Mouse (Mus musculus): ENCODE measurements around the gene Gm49394. TPM values are rescaled to one million over a fixed set of nuclear protein-coding genes. Genes with fewer than 3 reads are reported as not detected.
A peak's percentile ranks its signal among the peaks of the same experiment; 100 is the strongest.

The Gm49394 gene
- total RNA-seq (2014; rRNA removed), result not detected in 2 replicates
- not detected in 2 replicates for polyA plus RNA-seq (2012; rRNA removed)

DNA sequence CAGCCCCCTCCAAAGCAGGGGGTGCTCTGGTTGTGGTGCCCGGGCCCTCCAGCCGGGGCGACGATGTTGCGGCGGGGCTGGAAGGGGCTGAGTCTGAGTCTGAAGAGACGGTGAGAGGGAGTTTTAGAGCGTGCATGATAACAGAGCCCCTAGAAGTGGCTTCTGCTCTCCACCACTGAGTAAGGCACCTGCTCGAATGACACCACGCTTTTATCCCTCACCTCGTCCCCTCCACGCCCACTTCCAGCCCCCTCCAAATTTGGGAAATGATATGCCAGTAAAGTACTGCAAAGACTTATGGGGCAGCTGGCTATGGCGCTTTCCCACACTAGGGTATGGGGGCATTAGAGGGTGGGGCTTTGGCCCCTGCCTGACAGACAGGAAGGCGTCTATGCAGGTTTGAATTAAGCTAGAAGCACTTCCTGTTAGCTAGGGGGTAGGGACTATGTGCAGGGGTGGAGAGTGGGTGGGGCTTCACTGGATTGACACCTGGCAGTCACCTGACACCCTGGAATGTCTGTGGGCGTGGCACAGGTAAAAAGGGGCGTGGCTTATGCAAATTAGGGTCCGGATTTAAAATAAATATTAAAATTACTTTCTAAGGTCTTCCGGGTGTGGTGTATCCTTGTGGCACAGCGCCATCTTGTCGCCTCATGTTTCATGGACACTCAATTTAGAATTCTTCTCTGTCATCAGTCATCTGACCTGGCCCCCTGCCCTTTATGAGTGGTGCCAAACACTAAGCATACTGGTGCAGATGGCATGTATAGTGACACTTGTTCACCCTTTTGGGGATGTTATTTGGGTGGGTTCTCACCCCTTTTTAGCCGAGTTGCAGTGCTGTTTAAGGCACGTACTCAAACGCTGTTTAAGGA, at the start of gene Gm49394:
Gene Gm49394, minus strand, starts transcription at position 192 of the 875 bp plus-strand sequence.
- Histone ChIP-seq H3K9ac (ENCODE audit: low read depth, low read length) (no peak within 1 kb of the TSS), H3K79me2 (ENCODE audit: control insufficient read depth, insufficient read depth, low read length) (no peaks in the 10 kb centered on the region), H3K4me3 (ENCODE audit: insufficient read depth, low read depth, low read length) (no peak within 1 kb of the TSS), H3K27ac (replicated peaks; ENCODE audit: insufficient read depth, low read depth, low read length) (no peak within 1 kb of the TSS), H3K36me3 (ENCODE audit: control insufficient read depth, insufficient read depth, low read length) (no peaks in the 10 kb centered on the region), H3K4me1 (ENCODE audit: control insufficient read depth, insufficient read depth, low read length) (no peaks in the 10 kb centered on the region), H3K27me3 (ENCODE audit: control insufficient read depth, insufficient read depth, low read length) (peaks cover 33% of the 10 kb centered on the region)
- 82% methylated on average over 23 of the region's 23 CpGs for WGBS
- no peak for DNase-seq (ENCODE audit: extremely low read depth, low read depth, low spot score)
- TF ChIP-seq POLR2A (IDR thresholded peaks at IDR 0.05; ENCODE audit: extremely low read depth, insufficient read depth, low read length) (no peak), CTCF (IDR thresholded peaks at IDR 0.05; ENCODE audit: low read depth, low read length) (no peak)

GRCm38 (mm10) chr7:142714783-142715498, 45.2 kb upstream of the Gm49394 start:
- no peaks in the 10 kb centered on the region for H3K4me1 ChIP-seq (ENCODE audit: control insufficient read depth, insufficient read depth, low read length)
- H3K27me3 ChIP-seq (ENCODE audit: control insufficient read depth, insufficient read depth, low read length), result no peaks in the 10 kb centered on the region
- no peaks in the 10 kb centered on the region for H3K36me3 ChIP-seq (ENCODE audit: control insufficient read depth, insufficient read depth, low read length)
- no peak overlapping the region for H3K4me3 ChIP-seq (ENCODE audit: insufficient read depth, low read depth, low read length)
- WGBS, result 19% methylated on average over 8 of the region's 8 CpGs
- TF ChIP-seq CTCF (IDR thresholded peaks at IDR 0.05; ENCODE audit: low read depth, low read length) (peak; percentile 13; the same call in 1 of the 2 replicates), POLR2A (IDR thresholded peaks at IDR 0.05; ENCODE audit: extremely low read depth, insufficient read depth, low read length) (no peak)
- peak; percentile 24 for DNase-seq (ENCODE audit: extremely low read depth, low read depth, low spot score)
- no peaks in the 10 kb centered on the region for H3K79me2 ChIP-seq (ENCODE audit: control insufficient read depth, insufficient read depth, low read length)
- no peak overlapping the region for H3K27ac ChIP-seq (replicated peaks; ENCODE audit: insufficient read depth, low read depth, low read length)
- no peak overlapping the region for H3K9ac ChIP-seq (ENCODE audit: low read depth, low read length)

DNA sequence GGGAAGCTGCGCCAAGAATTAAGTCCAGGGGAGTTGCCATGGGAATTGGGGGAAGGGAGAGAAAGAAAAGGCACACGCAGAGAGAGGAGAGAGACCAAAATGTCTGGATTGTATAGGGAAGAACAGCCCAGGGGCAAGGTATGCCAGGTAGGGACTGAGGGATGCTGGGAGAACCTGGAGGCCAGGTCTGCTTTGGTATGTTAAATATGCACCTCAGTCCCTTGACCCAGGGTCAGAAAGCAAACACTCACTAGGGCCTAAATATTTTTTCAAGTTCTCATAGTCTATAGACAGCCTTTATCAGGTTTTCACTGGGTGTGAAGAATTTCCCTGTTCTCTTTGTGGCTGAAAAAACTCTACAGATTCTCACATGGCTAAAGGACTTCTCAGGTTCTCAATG, 37.1 kb upstream of the Gm49394 start:
- no peak for DNase-seq (ENCODE audit: extremely low read depth, low read depth, low spot score)
- no peaks in the 10 kb centered on the region for H3K36me3 ChIP-seq (ENCODE audit: control insufficient read depth, insufficient read depth, low read length)
- no peaks in the 10 kb centered on the region for H3K79me2 ChIP-seq (ENCODE audit: control insufficient read depth, insufficient read depth, low read length)
- no peak overlapping the region for H3K27ac ChIP-seq (replicated peaks; ENCODE audit: insufficient read depth, low read depth, low read length)
- H3K4me3 ChIP-seq (ENCODE audit: insufficient read depth, low read depth, low read length), result no peak overlapping the region
- TF ChIP-seq POLR2A (IDR thresholded peaks at IDR 0.05; ENCODE audit: extremely low read depth, insufficient read depth, low read length) (no peak), CTCF (IDR thresholded peaks at IDR 0.05; ENCODE audit: low read depth, low read length) (no peak)
- H3K9ac ChIP-seq (ENCODE audit: low read depth, low read length), result no peak overlapping the region
- H3K4me1 ChIP-seq (ENCODE audit: control insufficient read depth, insufficient read depth, low read length), result no peaks in the 10 kb centered on the region
- WGBS, result 92% methylated on average over 2 of the region's 2 CpGs
- H3K27me3 ChIP-seq (ENCODE audit: control insufficient read depth, insufficient read depth, low read length), result no peaks in the 10 kb centered on the region

DNA sequence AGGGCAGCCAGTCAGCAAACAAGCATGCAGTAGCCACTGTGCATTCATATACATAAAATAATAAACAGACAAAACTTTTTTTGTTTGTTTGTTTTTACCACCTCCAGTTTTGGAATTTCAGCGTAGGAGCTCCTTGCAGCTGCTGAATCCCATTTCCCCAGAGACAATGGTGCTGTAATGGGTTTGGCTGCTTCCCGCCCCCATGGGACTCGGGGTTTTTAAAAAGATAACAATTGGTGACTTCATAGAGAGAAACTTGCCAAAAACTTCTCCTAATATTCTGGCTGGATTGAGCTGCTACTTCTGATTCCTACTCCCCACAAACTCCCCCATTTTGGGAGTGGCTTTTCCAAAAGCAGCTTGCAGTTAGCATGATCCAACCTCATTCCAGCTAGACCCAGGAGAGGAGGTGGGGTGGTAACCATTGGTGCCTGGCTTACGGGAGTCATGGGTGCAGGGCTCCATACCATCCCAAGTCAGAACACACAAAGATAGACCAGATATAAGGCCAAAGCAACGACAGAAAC, 29.7 kb upstream of the Gm49394 start:
- WGBS, result 73% methylated on average over 5 of the region's 5 CpGs
- H3K4me3 ChIP-seq (ENCODE audit: insufficient read depth, low read depth, low read length), result no peak overlapping the region
- no peak overlapping the region for H3K27ac ChIP-seq (replicated peaks; ENCODE audit: insufficient read depth, low read depth, low read length)

DNA sequence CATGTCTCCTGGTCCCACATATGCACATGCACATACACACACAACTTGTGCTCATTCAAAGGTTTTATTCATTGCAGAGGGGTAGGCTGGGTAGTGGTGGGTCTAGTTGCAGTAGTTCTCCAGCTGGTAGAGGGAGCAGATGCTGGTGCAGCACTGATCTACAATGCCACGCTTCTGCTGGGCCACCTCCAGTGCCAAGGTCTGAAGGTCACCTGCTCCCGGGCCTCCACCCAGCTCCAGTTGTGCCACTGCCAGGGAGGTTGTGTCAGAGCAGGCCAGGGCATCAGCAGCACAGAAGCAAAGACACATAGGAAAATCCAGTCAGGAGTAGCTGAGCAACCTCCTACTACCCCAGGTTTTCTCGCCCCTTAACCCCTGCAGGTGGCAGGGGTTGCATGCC, 8.9 kb upstream of the Gm49394 start:
- Histone ChIP-seq H3K27ac (replicated peaks; ENCODE audit: insufficient read depth, low read depth, low read length) (no peak overlapping the region), H3K4me1 (ENCODE audit: control insufficient read depth, insufficient read depth, low read length) (peaks cover 1% of the 10 kb centered on the region; the same call in 1 of the 2 replicates), H3K27me3 (ENCODE audit: control insufficient read depth, insufficient read depth, low read length) (0 out of 2 replicates have a peak, but pooled peaks cover 3% of the 10 kb centered on the region), H3K9ac (ENCODE audit: low read depth, low read length) (no peak overlapping the region), H3K79me2 (ENCODE audit: control insufficient read depth, insufficient read depth, low read length) (no peaks in the 10 kb centered on the region), H3K4me3 (ENCODE audit: insufficient read depth, low read depth, low read length) (no peak overlapping the region), H3K36me3 (ENCODE audit: control insufficient read depth, insufficient read depth, low read length) (no peaks in the 10 kb centered on the region)
- TF ChIP-seq POLR2A (IDR thresholded peaks at IDR 0.05; ENCODE audit: extremely low read depth, insufficient read depth, low read length) (no peak), CTCF (IDR thresholded peaks at IDR 0.05; ENCODE audit: low read depth, low read length) (no peak)
- DNase-seq (ENCODE audit: extremely low read depth, low read depth, low spot score), result peak; percentile 78
- WGBS, result 15% methylated on average over 3 of the region's 3 CpGs

More for the DNA sequence above, 29.7 kb upstream of the Gm49394 start:
- TF ChIP-seq POLR2A (IDR thresholded peaks at IDR 0.05; ENCODE audit: extremely low read depth, insufficient read depth, low read length), result no peak
- no peak for TF ChIP-seq CTCF (IDR thresholded peaks at IDR 0.05; ENCODE audit: low read depth, low read length)
- no peaks in the 10 kb centered on the region for H3K79me2 ChIP-seq (ENCODE audit: control insufficient read depth, insufficient read depth, low read length)
- no peaks in the 10 kb centered on the region for H3K4me1 ChIP-seq (ENCODE audit: control insufficient read depth, insufficient read depth, low read length)
- no peaks in the 10 kb centered on the region for H3K27me3 ChIP-seq (ENCODE audit: control insufficient read depth, insufficient read depth, low read length)
- no peak for DNase-seq (ENCODE audit: extremely low read depth, low read depth, low spot score)
- no peak overlapping the region for H3K9ac ChIP-seq (ENCODE audit: low read depth, low read length)
- H3K36me3 ChIP-seq (ENCODE audit: control insufficient read depth, insufficient read depth, low read length), result no peaks in the 10 kb centered on the region
